Mouse (Mus musculus) embryonic facial prominence, embryonic 15.5 days (tissue): Measurements from ENCODE around the gene Pik3ap1. TPM values are rescaled to one million over a fixed set of nuclear protein-coding genes. Genes with fewer than 3 reads are reported as not detected.

Experiments
- ATAC-seq: fragments of 200-750 bp; cut with Nextera tagmentation; 2 replicates; pipeline ENCODE4 v1.8.0; 2017; ENCODE audit warnings: low read depth, moderate TSS enrichment; ENCODE audit not compliant: insufficient number of reproducible peaks, low FRiP score, low TSS enrichment
- H3K27ac ChIP-seq: fragments of 300-500 bp; sonication (generic); replicated peaks from 2 replicates; pipeline ENCODE4 v1.5.1; 2015; ENCODE audit warnings: mild to moderate bottlenecking, inconsistent platforms
- H3K27me3 ChIP-seq: fragments of 300-500 bp; sonication (generic); 2 replicates; pipeline ENCODE4 v1.6.1; 2015; ENCODE audit warnings: inconsistent platforms
- H3K36me3 ChIP-seq: fragments of 300-500 bp; sonication (generic); 2 replicates; pipeline ENCODE4 v1.6.1; 2015; ENCODE audit warnings: mild to moderate bottlenecking, inconsistent platforms
- H3K4me1 ChIP-seq: fragments of 300-500 bp; sonication (generic); 2 replicates; pipeline ENCODE4 v1.6.1; 2015; ENCODE audit warnings: inconsistent platforms
- H3K4me2 ChIP-seq: fragments of 300-500 bp; sonication (generic); replicated peaks from 2 replicates; pipeline ENCODE4 v1.6.1; 2015; ENCODE audit warnings: mild to moderate bottlenecking, inconsistent platforms
- H3K4me3 ChIP-seq: fragments of 300-500 bp; sonication (generic); replicated peaks from 2 replicates; pipeline ENCODE4 v1.5.1; 2015; ENCODE audit warnings: mild to moderate bottlenecking, inconsistent platforms
- H3K9ac ChIP-seq: fragments of 300-500 bp; sonication (generic); 2 replicates; pipeline ENCODE4 v1.6.1; 2015; ENCODE audit warnings: inconsistent platforms
- H3K9me3 ChIP-seq: fragments of 300-500 bp; sonication (generic); replicated peaks from 2 replicates; pipeline ENCODE4 v1.6.1; 2016; ENCODE audit warnings: inconsistent platforms
- WGBS: fragments of 180-500 bp; shearing (Covaris S2); methylation state at CpG from one replicate; pipeline ENCODE4 v1.1.7; 2015; 5-methylcytosine and 5-hydroxymethylcytosine counted together
- polyA plus RNA-seq: library from polyadenylated mRNA; unstranded; fragments of >200 nt; fragmentation: Nextera tagmentation; extraction: Ambion mirVana; gene quantifications from 2 replicates; pipeline ENCODE4 v1.2.1, GENCODE M21; 2015

The Pik3ap1 gene
- polyA plus RNA-seq, 1 experiment from 2014 or later: 3.4 TPM

- H3K27me3 ChIP-seq: no peaks in the 10 kb centered on the region
- 59% methylated on average over 10 of the region's 11 CpGs for WGBS
- no peak overlapping the region for H3K4me3 ChIP-seq
- no peak overlapping the region for H3K4me2 ChIP-seq
- no peak overlapping the region for H3K27ac ChIP-seq
- H3K4me1 ChIP-seq: no peaks in the 10 kb centered on the region
- no peak for ATAC-seq
- no peaks in the 10 kb centered on the region for H3K9me3 ChIP-seq
- no peaks in the 10 kb centered on the region for H3K36me3 ChIP-seq
- no peak overlapping the region for H3K9ac ChIP-seq
These were observed 39.7 kb downstream of the Pik3ap1 start for GRCm38 (mm10) chr19:41345028-41345741.

- no peak for ATAC-seq
- no peak overlapping the region for H3K27ac ChIP-seq
These were observed 40.3 kb downstream of the Pik3ap1 start for GRCm38 (mm10) chr19:41344666-41345027.

GRCm38 (mm10) chr19:41342592-41343090 lies 42.3 kb downstream of the Pik3ap1 start:
- H3K9me3 ChIP-seq: no peaks in the 10 kb centered on the region
- no peaks in the 10 kb centered on the region for H3K36me3 ChIP-seq
- no peak for ATAC-seq
- H3K9ac ChIP-seq: no peak overlapping the region
- WGBS: 76% methylated on average over 6 of the region's 6 CpGs
- H3K27me3 ChIP-seq: no peaks in the 10 kb centered on the region
- H3K27ac ChIP-seq: no peak overlapping the region
- H3K4me3 ChIP-seq: no peak overlapping the region
- no peaks in the 10 kb centered on the region for H3K4me1 ChIP-seq
- H3K4me2 ChIP-seq: no peak overlapping the region

More at GRCm38 (mm10) chr19:41344666-41345027, 40.3 kb downstream of the Pik3ap1 start:
- Histone ChIP-seq H3K4me1 (no peaks in the 10 kb centered on the region), H3K36me3 (no peaks in the 10 kb centered on the region), H3K4me3 (no peak overlapping the region), H3K9me3 (no peaks in the 10 kb centered on the region), H3K27me3 (no peaks in the 10 kb centered on the region), H3K9ac (no peak overlapping the region), H3K4me2 (no peak overlapping the region)
- 82% methylated on average over 8 of the region's 8 CpGs for WGBS

- 77% methylated on average over 5 of the region's 5 CpGs for WGBS
- no peaks in the 10 kb centered on the region for H3K9me3 ChIP-seq
- H3K27ac ChIP-seq: no peak overlapping the region
- H3K4me2 ChIP-seq: no peak overlapping the region
- no peak for ATAC-seq
- H3K4me3 ChIP-seq: no peak overlapping the region
- H3K4me1 ChIP-seq: no peaks in the 10 kb centered on the region
- H3K36me3 ChIP-seq: no peaks in the 10 kb centered on the region
- no peaks in the 10 kb centered on the region for H3K27me3 ChIP-seq
- no peak overlapping the region for H3K9ac ChIP-seq
These were observed 43.2 kb downstream of the Pik3ap1 start for GRCm38 (mm10) chr19:41341677-41342076.

- no peaks in the 10 kb centered on the region for H3K9me3 ChIP-seq
- H3K27ac ChIP-seq: no peak overlapping the region
- ATAC-seq: no peak
- H3K36me3 ChIP-seq: no peaks in the 10 kb centered on the region
- no peak overlapping the region for H3K4me2 ChIP-seq
- 64% methylated on average over 21 of the region's 21 CpGs for WGBS
- H3K9ac ChIP-seq: no peak overlapping the region
- H3K27me3 ChIP-seq: no peaks in the 10 kb centered on the region
- no peak overlapping the region for H3K4me3 ChIP-seq
- H3K4me1 ChIP-seq: no peaks in the 10 kb centered on the region
These were observed 45.7 kb downstream of the Pik3ap1 start for GRCm38 (mm10) chr19:41339020-41339836.

- ATAC-seq: no peak
- WGBS: 76% methylated on average over 6 of the region's 6 CpGs
These were observed 46.5 kb downstream of the Pik3ap1 start for GRCm38 (mm10) chr19:41338379-41338778.

GRCm38 (mm10) chr19:41335721-41336120 lies 49.2 kb downstream of the Pik3ap1 start:
- no peaks in the 10 kb centered on the region for H3K27me3 ChIP-seq
- H3K27ac ChIP-seq: no peak overlapping the region
- 78% methylated on average over 3 of the region's 3 CpGs for WGBS
- no peak overlapping the region for H3K4me2 ChIP-seq
- ATAC-seq: no peak
- no peak overlapping the region for H3K9ac ChIP-seq
- no peaks in the 10 kb centered on the region for H3K9me3 ChIP-seq
- no peaks in the 10 kb centered on the region for H3K4me1 ChIP-seq
- H3K4me3 ChIP-seq: no peak overlapping the region
- H3K36me3 ChIP-seq: no peaks in the 10 kb centered on the region

More at GRCm38 (mm10) chr19:41338379-41338778, 46.5 kb downstream of the Pik3ap1 start:
- no peaks in the 10 kb centered on the region for H3K4me1 ChIP-seq
- H3K27ac ChIP-seq: no peak overlapping the region
- no peak overlapping the region for H3K9ac ChIP-seq
- H3K27me3 ChIP-seq: no peaks in the 10 kb centered on the region
- H3K4me3 ChIP-seq: no peak overlapping the region
- H3K4me2 ChIP-seq: no peak overlapping the region
- H3K9me3 ChIP-seq: no peaks in the 10 kb centered on the region
- no peaks in the 10 kb centered on the region for H3K36me3 ChIP-seq

GRCm38 (mm10) chr19:41332986-41333385 lies 51.9 kb downstream of the Pik3ap1 start:
- WGBS: 83% methylated on average over 8 of the region's 8 CpGs

GRCm38 (mm10) chr19:41332228-41332627 lies 52.7 kb downstream of the Pik3ap1 start:
- no peak for ATAC-seq
- Histone ChIP-seq H3K9ac (no peak overlapping the region), H3K4me1 (no peaks in the 10 kb centered on the region), H3K4me3 (no peak overlapping the region), H3K27me3 (no peaks in the 10 kb centered on the region), H3K9me3 (no peaks in the 10 kb centered on the region), H3K36me3 (no peaks in the 10 kb centered on the region), H3K27ac (no peak overlapping the region), H3K4me2 (no peak overlapping the region)
- WGBS: 90% methylated on average over 12 of the region's 12 CpGs

More at GRCm38 (mm10) chr19:41332986-41333385, 51.9 kb downstream of the Pik3ap1 start:
- Histone ChIP-seq H3K27me3 (no peaks in the 10 kb centered on the region), H3K9me3 (no peaks in the 10 kb centered on the region), H3K4me3 (no peak overlapping the region), H3K9ac (no peak overlapping the region), H3K4me2 (no peak overlapping the region), H3K4me1 (no peaks in the 10 kb centered on the region), H3K36me3 (no peaks in the 10 kb centered on the region), H3K27ac (no peak overlapping the region)
- no peak for ATAC-seq

- 90% methylated on average over 7 of the region's 7 CpGs for WGBS
These were observed 54.5 kb downstream of the Pik3ap1 start for GRCm38 (mm10) chr19:41330401-41330800.

GRCm38 (mm10) chr19:41329961-41330360 lies 54.9 kb downstream of the Pik3ap1 start:
- Histone ChIP-seq H3K4me2 (no peak overlapping the region), H3K4me1 (no peaks in the 10 kb centered on the region), H3K36me3 (no peaks in the 10 kb centered on the region), H3K27me3 (no peaks in the 10 kb centered on the region), H3K4me3 (no peak overlapping the region), H3K9ac (no peak overlapping the region), H3K27ac (no peak overlapping the region), H3K9me3 (no peaks in the 10 kb centered on the region)
- ATAC-seq: no peak
- 90% methylated on average over 7 of the region's 7 CpGs for WGBS

More at GRCm38 (mm10) chr19:41330401-41330800, 54.5 kb downstream of the Pik3ap1 start:
- Histone ChIP-seq H3K4me2 (no peak overlapping the region), H3K4me1 (no peaks in the 10 kb centered on the region), H3K36me3 (no peaks in the 10 kb centered on the region), H3K4me3 (no peak overlapping the region), H3K9me3 (no peaks in the 10 kb centered on the region), H3K27ac (no peak overlapping the region), H3K27me3 (no peaks in the 10 kb centered on the region), H3K9ac (no peak overlapping the region)
- no peak for ATAC-seq
